Mouse (Mus musculus): ENCODE measurements at regions not wholly inside any gene's neighbourhood (a gene's known extent, or its start where the extent isn't known, plus 50 kb on each side); places are given as distances from the start of the nearest gene placed in this dataset.

DNA sequence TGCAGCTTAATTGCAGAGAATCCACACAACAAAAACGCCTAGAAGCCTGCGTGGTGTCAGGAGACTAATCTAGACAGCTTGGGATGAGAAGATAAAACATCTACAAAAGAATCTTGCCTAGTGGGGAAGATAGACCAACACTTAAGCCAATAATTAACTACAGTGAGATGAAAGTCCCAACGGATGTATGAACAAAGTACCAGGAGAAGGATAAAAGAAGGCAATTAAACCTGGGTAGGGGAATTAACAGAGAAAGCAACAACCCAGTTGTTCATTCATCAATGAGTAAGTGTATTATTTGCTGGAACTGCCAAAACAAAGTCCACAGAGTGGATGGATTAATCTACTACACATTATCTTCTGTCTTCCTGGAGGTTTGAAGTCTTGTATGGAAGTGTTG is 99.8 kb downstream of the Olfm4 start:
- H3K27ac ChIP-seq (ENCODE audit: control insufficient read depth, insufficient read depth, low read depth, low read length, poor library complexity) = no peak overlapping the region
- WGBS = 71% methylated on average over 3 of the region's 3 CpGs
- H3K4me3 ChIP-seq (replicated peaks; ENCODE audit: control insufficient read depth, low read depth, low read length) = no peak overlapping the region
- no peak for TF ChIP-seq POLR2A (IDR thresholded peaks at IDR 0.05; ENCODE audit: borderline replicate concordance, control insufficient read depth, low read depth, low read length)
- TF ChIP-seq CTCF (IDR thresholded peaks at IDR 0.05; ENCODE audit: control insufficient read depth, insufficient read depth, low read length) = no peak
- H3K4me1 ChIP-seq (ENCODE audit: control insufficient read depth, insufficient read depth, low read length) = no peaks in the 10 kb centered on the region

DNA sequence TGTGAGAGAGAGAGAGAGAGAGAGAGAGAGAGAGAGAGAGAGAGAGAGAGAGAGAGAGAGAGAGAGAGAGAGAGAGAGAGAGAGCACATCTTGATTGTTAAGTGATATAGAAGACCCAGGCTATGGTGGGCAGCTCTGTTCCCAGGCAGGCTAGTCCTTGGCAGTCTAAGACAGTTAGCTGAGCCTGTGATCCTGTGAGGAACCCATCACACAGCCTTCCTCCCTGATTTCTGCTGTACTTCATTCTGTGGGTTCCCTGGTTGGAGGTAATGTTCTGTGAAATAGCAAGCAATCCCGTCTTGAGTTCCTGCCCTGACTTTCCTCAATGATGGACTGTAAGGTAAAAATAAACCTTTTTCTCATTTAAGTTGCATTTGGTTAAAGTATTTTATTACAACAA is 113.4 kb downstream of the Olfm4 start:
- Histone ChIP-seq H3K4me1 (ENCODE audit: control insufficient read depth, insufficient read depth, low read length) (no peaks in the 10 kb centered on the region), H3K27ac (ENCODE audit: control insufficient read depth, insufficient read depth, low read depth, low read length, poor library complexity) (no peak overlapping the region), H3K4me3 (replicated peaks; ENCODE audit: control insufficient read depth, low read depth, low read length) (no peak overlapping the region)
- TF ChIP-seq POLR2A (IDR thresholded peaks at IDR 0.05; ENCODE audit: borderline replicate concordance, control insufficient read depth, low read depth, low read length) (no peak), CTCF (IDR thresholded peaks at IDR 0.05; ENCODE audit: control insufficient read depth, insufficient read depth, low read length) (no peak)
- 65% methylated on average over 1 of the region's 1 CpGs for WGBS

DNA sequence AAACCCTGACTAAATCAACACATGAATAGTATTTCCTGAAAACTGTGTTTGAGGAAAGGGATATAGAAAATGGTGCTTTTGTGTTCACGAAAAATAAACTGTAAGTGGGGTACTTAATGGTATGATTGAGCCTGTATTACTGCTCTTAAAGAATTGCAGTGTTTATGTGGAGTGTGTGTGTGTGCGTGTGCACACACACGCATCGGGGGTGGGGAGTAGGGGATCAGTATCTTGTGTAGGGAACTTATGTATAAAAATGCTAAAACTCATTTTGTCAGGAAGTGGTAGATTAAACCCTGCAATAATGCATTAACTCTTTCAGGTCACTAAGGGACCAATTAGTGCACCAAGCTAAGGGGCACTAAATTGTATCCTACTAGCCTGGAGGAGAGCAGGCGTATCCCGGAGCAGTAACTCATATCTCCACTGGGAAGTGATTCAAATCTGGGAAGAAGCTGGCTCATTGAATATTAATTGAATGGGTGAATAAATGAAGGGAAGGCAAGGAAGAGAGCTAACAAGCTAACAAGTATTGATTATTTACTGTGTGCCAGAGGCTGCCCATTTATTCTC is 129.3 kb downstream of the Olfm4 start:
- no peaks in the 10 kb centered on the region for H3K4me1 ChIP-seq (ENCODE audit: control insufficient read depth, insufficient read depth, low read length)
- H3K27ac ChIP-seq (ENCODE audit: control insufficient read depth, insufficient read depth, low read depth, low read length, poor library complexity) = no peak overlapping the region
- 87% methylated on average over 6 of the region's 6 CpGs for WGBS
- TF ChIP-seq POLR2A (IDR thresholded peaks at IDR 0.05; ENCODE audit: borderline replicate concordance, control insufficient read depth, low read depth, low read length) = no peak
- no peak for TF ChIP-seq CTCF (IDR thresholded peaks at IDR 0.05; ENCODE audit: control insufficient read depth, insufficient read depth, low read length)
- H3K4me3 ChIP-seq (replicated peaks; ENCODE audit: control insufficient read depth, low read depth, low read length) = no peak overlapping the region

DNA sequence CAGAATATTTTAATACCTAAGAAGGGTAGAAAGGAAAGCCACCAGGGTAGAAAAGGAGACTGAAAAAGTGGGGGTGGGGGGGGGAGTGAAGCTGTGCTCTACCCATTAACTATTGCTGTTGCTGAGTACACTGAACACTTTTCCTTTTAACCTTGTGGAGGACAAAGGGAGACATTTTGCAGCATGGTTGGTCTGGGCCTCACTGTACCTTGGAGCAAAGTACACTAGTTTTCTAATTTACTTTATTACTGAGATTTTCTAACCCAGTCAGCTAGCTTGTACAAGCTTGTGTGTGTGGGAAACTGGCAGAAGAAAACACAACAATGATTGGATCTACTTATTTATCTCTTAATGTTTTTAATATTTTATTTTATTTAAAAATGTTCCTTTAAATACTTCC is 130.4 kb downstream of the Olfm4 start:
- TF ChIP-seq POLR2A (IDR thresholded peaks at IDR 0.05; ENCODE audit: borderline replicate concordance, control insufficient read depth, low read depth, low read length) = no peak
- TF ChIP-seq CTCF (IDR thresholded peaks at IDR 0.05; ENCODE audit: control insufficient read depth, insufficient read depth, low read length) = no peak
- Histone ChIP-seq H3K27ac (ENCODE audit: control insufficient read depth, insufficient read depth, low read depth, low read length, poor library complexity) (no peak overlapping the region), H3K4me3 (replicated peaks; ENCODE audit: control insufficient read depth, low read depth, low read length) (no peak overlapping the region), H3K4me1 (ENCODE audit: control insufficient read depth, insufficient read depth, low read length) (no peaks in the 10 kb centered on the region)

DNA sequence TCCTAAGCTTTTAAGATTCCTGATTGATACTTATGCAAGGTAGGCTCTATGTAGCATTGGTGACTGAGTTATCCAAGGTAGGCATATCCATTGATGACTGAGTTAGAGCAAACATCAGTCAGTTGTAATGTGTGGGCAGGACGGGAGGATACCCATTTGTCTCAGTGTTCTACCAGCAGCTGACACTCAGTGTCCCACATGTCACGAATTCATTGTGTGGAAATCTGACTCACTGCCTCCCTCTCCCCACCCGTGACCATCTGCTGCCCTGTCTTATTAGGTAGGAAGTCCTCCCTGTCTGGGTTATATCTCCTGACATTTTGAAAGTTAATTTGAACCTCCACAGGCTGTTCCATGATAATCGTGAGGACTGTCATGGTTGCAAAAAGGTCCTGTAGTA is 141.3 kb downstream of the Olfm4 start:
- TF ChIP-seq POLR2A (IDR thresholded peaks at IDR 0.05; ENCODE audit: borderline replicate concordance, control insufficient read depth, low read depth, low read length) (no peak), CTCF (IDR thresholded peaks at IDR 0.05; ENCODE audit: control insufficient read depth, insufficient read depth, low read length) (no peak)
- H3K27ac ChIP-seq (ENCODE audit: control insufficient read depth, insufficient read depth, low read depth, low read length, poor library complexity) = no peak overlapping the region
- 71% methylated on average over 4 of the region's 4 CpGs for WGBS
- H3K4me1 ChIP-seq (ENCODE audit: control insufficient read depth, insufficient read depth, low read length) = no peaks in the 10 kb centered on the region
- no peak overlapping the region for H3K4me3 ChIP-seq (replicated peaks; ENCODE audit: control insufficient read depth, low read depth, low read length)

DNA sequence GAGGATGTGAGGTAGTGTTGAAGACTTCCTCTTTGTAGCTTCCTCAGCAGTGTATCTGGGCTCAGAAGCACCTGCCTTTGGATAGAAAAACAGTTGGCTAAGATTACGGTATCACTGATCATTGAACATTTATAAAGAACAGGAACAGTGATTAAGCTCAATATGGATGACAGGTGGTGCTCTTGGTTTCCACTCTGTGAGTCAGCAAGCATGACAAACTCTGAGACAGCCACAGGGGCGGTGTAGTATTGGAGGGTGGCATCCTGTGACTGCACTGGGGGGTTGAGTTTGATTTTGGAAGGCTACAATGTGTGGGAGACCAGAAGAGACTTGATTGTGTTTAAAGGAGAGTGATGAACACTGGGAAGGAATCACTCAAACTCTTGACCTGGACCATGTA is 144.3 kb downstream of the Olfm4 start:
- no peak overlapping the region for H3K27ac ChIP-seq (ENCODE audit: control insufficient read depth, insufficient read depth, low read depth, low read length, poor library complexity)
- no peak for TF ChIP-seq POLR2A (IDR thresholded peaks at IDR 0.05; ENCODE audit: borderline replicate concordance, control insufficient read depth, low read depth, low read length)
- TF ChIP-seq CTCF (IDR thresholded peaks at IDR 0.05; ENCODE audit: control insufficient read depth, insufficient read depth, low read length) = no peak
- H3K4me1 ChIP-seq (ENCODE audit: control insufficient read depth, insufficient read depth, low read length) = no peaks in the 10 kb centered on the region
- WGBS = 68% methylated on average over 2 of the region's 2 CpGs
- H3K4me3 ChIP-seq (replicated peaks; ENCODE audit: control insufficient read depth, low read depth, low read length) = no peak overlapping the region

DNA sequence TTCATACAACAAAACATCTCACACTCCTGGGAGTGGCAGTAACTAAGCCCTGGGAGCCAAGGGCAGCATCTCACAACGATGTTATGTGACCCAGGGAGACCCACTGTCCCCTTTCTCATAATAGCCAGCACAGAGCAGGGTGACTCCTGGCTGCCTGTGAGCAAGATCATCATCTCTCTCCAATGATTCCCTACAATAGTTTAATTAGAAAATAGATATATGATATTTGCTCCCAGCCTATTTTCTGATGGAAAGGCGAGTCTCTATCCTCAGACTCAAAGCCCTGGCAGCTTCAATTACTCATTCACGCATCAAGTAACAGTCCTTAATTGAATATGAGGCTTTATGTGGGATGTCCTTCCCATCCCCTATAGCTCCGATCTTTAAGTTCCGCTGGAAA is 153.7 kb downstream of the Olfm4 start:
- WGBS = 74% methylated on average over 5 of the region's 5 CpGs
- Histone ChIP-seq H3K27ac (ENCODE audit: control insufficient read depth, insufficient read depth, low read depth, low read length, poor library complexity) (no peak overlapping the region), H3K4me3 (replicated peaks; ENCODE audit: control insufficient read depth, low read depth, low read length) (no peak overlapping the region), H3K4me1 (ENCODE audit: control insufficient read depth, insufficient read depth, low read length) (no peaks in the 10 kb centered on the region)
- TF ChIP-seq CTCF (IDR thresholded peaks at IDR 0.05; ENCODE audit: control insufficient read depth, insufficient read depth, low read length) = no peak
- no peak for TF ChIP-seq POLR2A (IDR thresholded peaks at IDR 0.05; ENCODE audit: borderline replicate concordance, control insufficient read depth, low read depth, low read length)

DNA sequence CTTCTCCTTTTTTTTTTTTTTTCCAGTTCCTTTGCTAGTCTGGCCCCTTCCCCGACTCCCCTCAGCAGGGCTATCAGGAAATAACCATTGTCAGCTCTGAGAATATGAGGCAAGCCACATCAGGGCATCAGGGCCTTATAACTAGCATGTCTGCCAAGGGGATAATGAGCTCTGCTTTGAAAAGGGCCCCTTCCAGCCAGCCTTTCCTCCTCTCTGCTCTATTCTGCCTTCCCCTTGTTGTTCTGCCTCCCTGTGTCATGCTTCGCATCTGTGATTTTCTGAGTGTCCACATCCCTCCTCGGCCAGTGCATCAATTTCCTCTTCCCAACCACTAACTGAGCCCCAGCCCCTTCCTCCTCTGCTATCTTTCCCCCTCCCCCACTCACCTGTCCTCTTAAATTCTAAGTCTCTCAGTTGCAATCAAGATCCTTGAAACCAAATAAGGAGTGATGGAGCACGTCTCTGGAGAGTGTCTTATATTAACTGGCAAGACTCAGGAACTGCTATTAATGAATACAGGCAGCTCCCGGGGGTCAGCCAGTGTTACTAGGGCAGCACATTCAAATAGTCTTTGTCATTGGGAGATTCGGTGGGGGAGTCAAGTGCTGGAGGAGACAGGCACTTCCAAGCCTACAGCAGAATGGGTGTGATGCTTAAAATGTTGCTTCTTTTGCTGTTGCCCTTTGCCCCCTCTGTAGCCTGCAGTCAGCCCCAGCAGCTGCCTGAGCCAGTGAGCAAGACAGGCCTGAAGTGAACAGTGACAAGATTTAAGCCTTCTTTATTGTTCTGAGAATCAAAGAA is 155.3 kb downstream of the Olfm4 start:
- Histone ChIP-seq H3K4me1 (ENCODE audit: control insufficient read depth, insufficient read depth, low read length) (no peaks in the 10 kb centered on the region), H3K27ac (ENCODE audit: control insufficient read depth, insufficient read depth, low read depth, low read length, poor library complexity) (no peak overlapping the region), H3K4me3 (replicated peaks; ENCODE audit: control insufficient read depth, low read depth, low read length) (no peak overlapping the region)
- TF ChIP-seq CTCF (IDR thresholded peaks at IDR 0.05; ENCODE audit: control insufficient read depth, insufficient read depth, low read length) = no peak
- TF ChIP-seq POLR2A (IDR thresholded peaks at IDR 0.05; ENCODE audit: borderline replicate concordance, control insufficient read depth, low read depth, low read length) = no peak
- 38% methylated on average over 6 of the region's 6 CpGs for WGBS

All from bone marrow, adult 2 months (tissue).